ENCODE assay signal across 16 mouse cellular contexts in genomic region chr15:99400602-99401001, GRCm38 (mm10). TPM values are rescaled to one million over a fixed set of nuclear protein-coding genes. Genes with fewer than 3 reads are reported as not detected.
DNase-seq lines count a peak whose midpoint lies in the region; ATAC-seq and TF ChIP-seq lines count a peak whose summit lies in the region.
"Had no signal": no experiment of that assay in that cellular context is flagged by ENCODE, and none has a peak within 500 bp of the region (broad histone marks: within the 10 kb centered on the region; RNA-seq: fewer than 3 reads in every experiment).

No protein-coding gene starts in this region.

- no peaks in the 10 kb centered on the region for H3K9me3 ChIP-seq in lung, postnatal 0 days (ENCODE audit: low read length)
- H3K9me3 ChIP-seq in intestine, embryonic 15.5 days: no peaks in the 10 kb centered on the region
- H3K9me3 ChIP-seq: embryonic facial prominence, embryonic 12.5 days; limb, embryonic 15.5 days had no signal

- no peak overlapping the region for H3K4me3 ChIP-seq in lung, postnatal 0 days (ENCODE audit: low read depth, low read length)
- H3K4me3 ChIP-seq in intestine, embryonic 15.5 days (replicated peaks): no peak overlapping the region
- H3K4me3 ChIP-seq: embryonic facial prominence, embryonic 12.5 days; heart, adult 2 months; layer of hippocampus, adult 2 months; limb, embryonic 15.5 days had no signal

- ATAC-seq in lung, postnatal 0 days: peak; percentile 73
- ATAC-seq in intestine, embryonic 15.5 days: peak; percentile 34; the same call in 1 of the 2 replicates
- ATAC-seq: hindbrain, postnatal 0 days had no signal

- no peaks in the 10 kb centered on the region for H3K27me3 ChIP-seq in lung, postnatal 0 days (replicated peaks; ENCODE audit: insufficient read depth, low read length)
- no peaks in the 10 kb centered on the region for H3K27me3 ChIP-seq in intestine, embryonic 15.5 days (replicated peaks)
- H3K27me3 ChIP-seq: embryonic facial prominence, embryonic 12.5 days; limb, embryonic 15.5 days had no signal

- no peak overlapping the region for H3K4me2 ChIP-seq in lung, postnatal 0 days (replicated peaks; ENCODE audit: low read depth, low read length)
- H3K4me2 ChIP-seq in intestine, embryonic 15.5 days (replicated peaks): no peak overlapping the region
- H3K4me2 ChIP-seq: embryonic facial prominence, embryonic 12.5 days; limb, embryonic 15.5 days had no signal

- TF ChIP-seq EP300 in lung, postnatal 0 days (IDR thresholded peaks at IDR 0.05): peak; percentile 44

- 0 out of 2 replicates have a peak overlapping the region, but pooled peaks have one; percentile 43 for H3K27ac ChIP-seq in lung, postnatal 0 days (ENCODE audit: low read length)
- 0 out of 2 replicates have a peak overlapping the region, but pooled peaks have one; percentile 2 for H3K27ac ChIP-seq in intestine, embryonic 15.5 days
- H3K27ac ChIP-seq: embryonic facial prominence, embryonic 12.5 days; heart, adult 2 months; hindbrain, postnatal 0 days; layer of hippocampus, adult 2 months had no signal

- no peak for TF ChIP-seq CTCF in lung, postnatal 0 days (IDR thresholded peaks at IDR 0.05)

- DNase-seq in lung, postnatal 0 days (ENCODE audit: low spot score): peak; percentile 84
- DNase-seq in lung, postnatal 14 days: no peak
- DNase-seq in MEL-GATA-1-ER (ENCODE audit: extremely low read depth, low read depth): peak; percentile 26
- no peak for DNase-seq in right cerebral cortex, adult 2 months (ENCODE audit: low spot score in 2 of 2)
- no peak for DNase-seq in urinary bladder, adult 2 months (ENCODE audit: low spot score)
- DNase-seq in frontal cortex, postnatal 14 days (ENCODE audit: low spot score in 2 of 2): no peak
- DNase-seq: cerebellum, postnatal 25 days; heart, adult 2 months; heart, postnatal 14 days; right cerebral cortex, postnatal 14 days; thymus, adult 18-20 months had no signal

- peaks cover 12% of the 10 kb centered on the region; the same call in 1 of the 2 replicates for H3K4me1 ChIP-seq in lung, postnatal 0 days (ENCODE audit: insufficient read depth, low read depth, low read length)
- H3K4me1 ChIP-seq in intestine, embryonic 15.5 days (replicated peaks): peaks cover 29% of the 10 kb centered on the region

- H3K36me3 ChIP-seq in lung, postnatal 0 days (ENCODE audit: insufficient read depth, low read length): peaks cover 13% of the 10 kb centered on the region
- peaks cover 22% of the 10 kb centered on the region for H3K36me3 ChIP-seq in intestine, embryonic 15.5 days

- H3K9ac ChIP-seq in lung, postnatal 0 days (replicated peaks; ENCODE audit: low read depth): no peak overlapping the region
- no peak overlapping the region for H3K9ac ChIP-seq in intestine, embryonic 15.5 days
- H3K9ac ChIP-seq: embryonic facial prominence, embryonic 12.5 days; limb, embryonic 15.5 days had no signal

- WGBS in lung, postnatal 0 days: 63% methylated on average over 6 of the region's 6 CpGs
- 76% methylated on average over 6 of the region's 6 CpGs for WGBS in intestine, embryonic 15.5 days

RNA-seq across cellular contexts. Expression of gene Tmbim6, which starts 7.9 kb away (rescaled TPM):
- 669 and 693 TPM in 2 replicates for polyA plus RNA-seq in lung, postnatal 0 days (2015; fragmentation: Nextera tagmentation; extraction: Ambion mirVana)
- 530 and 607 TPM in 2 replicates for polyA plus RNA-seq in intestine, embryonic 15.5 days (2015; fragmentation: Nextera tagmentation; extraction: Ambion mirVana)
- polyA plus RNA-seq in urinary bladder, adult 2 months (2012; rRNA removed): 331 and 342 TPM in 2 replicates

RNA-seq across cellular contexts. Expression of gene Fmnl3, which starts 30.3 kb away (rescaled TPM):
- polyA plus RNA-seq in lung, postnatal 0 days (2015; fragmentation: Nextera tagmentation; extraction: Ambion mirVana): 25.8 and 30.7 TPM in 2 replicates
- polyA plus RNA-seq in intestine, embryonic 15.5 days (2015; fragmentation: Nextera tagmentation; extraction: Ambion mirVana): 16.3 and 17.3 TPM in 2 replicates
- polyA plus RNA-seq in urinary bladder, adult 2 months (2012; rRNA removed): 8.9 and 9.9 TPM in 2 replicates

RNA-seq across cellular contexts. Expression of gene Nckap5l, which starts 56.9 kb away (rescaled TPM):
- 5.2 and 6.0 TPM in 2 replicates for polyA plus RNA-seq in lung, postnatal 0 days (2015; fragmentation: Nextera tagmentation; extraction: Ambion mirVana)
- polyA plus RNA-seq in intestine, embryonic 15.5 days (2015; fragmentation: Nextera tagmentation; extraction: Ambion mirVana): 4.7 and 5.9 TPM in 2 replicates
- polyA plus RNA-seq in urinary bladder, adult 2 months (2012; rRNA removed): 3.3 and 5.0 TPM in 2 replicates

Comparison
In these comparisons a context has a peak if more than half of its experiments do, and no peak if none do; other contexts are left out.
1. DNase-seq: peak in lung, postnatal 0 days (single experiment) and MEL-GATA-1-ER (single experiment); none in lung, postnatal 14 days (single experiment), right cerebral cortex, adult 2 months (0 of 2), urinary bladder, adult 2 months (single experiment) and frontal cortex, postnatal 14 days (0 of 2).